Mouse (Mus musculus): ENCODE results near the gene Shank1. TPM values are rescaled to one million over a fixed set of nuclear protein-coding genes. Genes with fewer than 3 reads are reported as not detected.

The Shank1 gene
- total and polyA plus RNA-seq, 3 experiments = 0.12 to 3.9 TPM; not detected in 1

GRCm38 (mm10) chr7:44304775-44305641, 5.0 kb upstream of the Shank1 start (continued):
- TF ChIP-seq HCFC1 (IDR thresholded peaks at IDR 0.05; ENCODE audit: low read depth, low read length) (peak; percentile 81), ZMIZ1 (IDR thresholded peaks at IDR 0.05; ENCODE audit: low read depth, low read length) (peak; percentile 87; the same call in 1 of the 2 replicates), POLR2AphosphoS2 (IDR thresholded peaks at IDR 0.05; ENCODE audit: low read length) (peak; percentile 91), MYB (IDR thresholded peaks at IDR 0.05; ENCODE audit: low read depth, low read length) (no peak), USF2 (IDR thresholded peaks at IDR 0.05; ENCODE audit: borderline replicate concordance in 1 of 2, insufficient read depth in 1 of 2, low read depth in 1 of 2, low read length in 2 of 2) (no peak), BHLHE40 (IDR thresholded peaks at IDR 0.05; ENCODE audit: borderline replicate concordance, low read depth, low read length) (no peak), TBP (IDR thresholded peaks at IDR 0.05; ENCODE audit: low read depth, low read length) (peak; percentile 14; the same call in 1 of the 2 replicates), MYC (IDR thresholded peaks at IDR 0.05; ENCODE audit: low read depth, low read length) (0 out of 2 replicates have a peak, but pooled peaks have one; percentile 32), MAFK (IDR thresholded peaks at IDR 0.05; ENCODE audit: borderline replicate concordance, low read depth, low read length) (no peak), MAZ (IDR thresholded peaks at IDR 0.05; ENCODE audit: low read depth, low read length) (peak; percentile 38; the same call in 1 of the 2 replicates), POLR2A (IDR thresholded peaks at IDR 0.05; ENCODE audit: control insufficient read depth in 1 of 2, insufficient read depth in 1 of 2, low read depth in 1 of 2, low read length in 2 of 2, poor library complexity in 1 of 2) (peak; percentile 94 to 97)

DNA sequence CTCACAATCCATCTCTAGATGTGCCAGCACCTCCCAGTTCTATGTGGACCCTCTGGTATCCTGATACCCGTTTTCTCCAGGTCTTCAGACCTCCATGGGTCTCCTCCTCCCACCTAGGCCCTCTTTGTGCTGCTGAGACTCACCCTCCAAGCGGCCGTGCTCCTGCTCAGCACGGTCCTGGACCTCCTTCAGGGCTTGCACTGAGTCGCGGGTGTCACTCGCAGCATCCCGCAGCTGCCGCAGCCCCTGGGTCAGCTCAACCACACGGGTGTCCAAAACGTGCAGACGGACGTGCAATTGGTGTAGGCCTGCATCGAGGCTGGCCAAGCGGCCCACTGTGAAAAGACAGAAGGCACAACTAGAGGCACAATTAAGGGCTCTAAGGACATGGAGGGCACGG, 4.4 kb upstream of the Shank1 start:
- no peak for DNase-seq (ENCODE audit: low read depth, low spot score)
- H3K9ac ChIP-seq (ENCODE audit: control insufficient read depth, low read depth, low read length, poor library complexity, severe bottlenecking) = peak overlapping the region; percentile 8; the same call in 1 of the 2 replicates
- no peaks in the 10 kb centered on the region for H3K9me3 ChIP-seq (replicated peaks; ENCODE audit: insufficient read depth, low read length)
- peaks cover 3 to 4% of the 10 kb centered on the region in 2 experiments; a peak in 3 of 4 replicates for H3K27me3 ChIP-seq (ENCODE audit: control insufficient read depth in 1 of 2, insufficient read depth in 2 of 2, low read length in 2 of 2)
- peaks cover 0 to 4% of the 10 kb centered on the region in 2 experiments; a peak in 1 of 4 replicates for H3K36me3 ChIP-seq (ENCODE audit: control insufficient read depth in 1 of 2, insufficient read depth in 2 of 2, low read length in 2 of 2)
- TF ChIP-seq MAZ (IDR thresholded peaks at IDR 0.05; ENCODE audit: low read depth, low read length) = 0 out of 2 replicates have a peak, but pooled peaks have one; percentile 5
- 0 out of 2 replicates have a peak, but pooled peaks have one; percentile 27 for TF ChIP-seq NELFE (IDR thresholded peaks at IDR 0.05; ENCODE audit: low read depth, low read length)
- TF ChIP-seq JUND (IDR thresholded peaks at IDR 0.05; ENCODE audit: low read depth, low read length) = no peak
- peaks cover 0 to 10% of the 10 kb centered on the region in 2 experiments; a peak in 2 of 4 replicates for H3K4me1 ChIP-seq (ENCODE audit: control insufficient read depth in 1 of 2, insufficient read depth in 2 of 2, low read length in 2 of 2)
- no peak overlapping the region for H3K27ac ChIP-seq (ENCODE audit: control insufficient read depth, low read depth, low read length)
- H3K4me3 ChIP-seq (ENCODE audit: control insufficient read depth in 1 of 2, insufficient read depth in 1 of 2, low read depth in 2 of 2, low read length in 2 of 2) = peak overlapping the region; percentile 36 to 43; a peak in 3 of 4 replicates
- H3K79me2 ChIP-seq (ENCODE audit: control insufficient read depth, insufficient read depth, low read length, poor library complexity) = peaks cover 1% of the 10 kb centered on the region; the same call in 1 of the 2 replicates

DNA sequence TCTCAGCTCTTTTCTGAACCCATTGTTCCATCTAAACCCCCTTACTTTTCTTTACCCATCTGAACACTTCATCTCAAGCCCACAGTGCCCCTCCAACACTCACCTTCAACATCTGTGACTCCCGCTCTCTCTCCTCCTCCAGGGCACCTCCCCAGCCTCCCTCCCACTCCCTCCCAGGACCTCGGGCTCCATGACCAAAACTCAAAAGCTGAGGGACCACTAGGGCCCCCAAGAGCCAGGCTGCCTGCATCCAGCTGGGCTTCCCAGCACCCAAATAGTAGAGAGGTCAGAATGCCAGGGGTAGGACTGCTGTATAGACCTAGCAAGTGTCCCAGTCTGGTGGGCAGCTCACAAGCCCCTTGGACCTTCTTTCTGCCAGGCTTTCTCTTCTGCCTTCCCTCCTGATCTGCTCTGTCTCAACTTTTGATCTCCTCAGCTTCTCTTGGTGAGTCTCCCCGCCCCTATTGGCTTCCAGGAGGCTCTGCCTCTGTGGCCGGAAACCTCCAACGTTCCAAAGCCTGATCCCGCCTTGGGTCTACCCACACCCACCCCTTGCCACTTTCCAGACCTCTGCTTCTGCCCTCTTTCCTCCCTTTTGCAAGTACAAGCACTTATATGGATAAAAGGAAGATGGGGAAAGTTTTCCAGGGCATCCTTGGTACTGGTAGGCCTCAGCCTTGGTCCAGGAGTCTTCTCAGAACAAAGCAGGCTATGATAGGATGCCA, 3.4 kb upstream of the Shank1 start, which contains the start of gene Clec11a:
Gene Clec11a, minus strand, starts transcription at position 387 of the 725 bp plus-strand sequence.
- H3K27me3 ChIP-seq (ENCODE audit: control insufficient read depth in 1 of 2, insufficient read depth in 2 of 2, low read length in 2 of 2) = peaks cover 3 to 6% of the 10 kb centered on the region in 2 experiments; a peak in 3 of 4 replicates
- no peak for DNase-seq (ENCODE audit: low read depth, low spot score)
- peaks cover 0 to 4% of the 10 kb centered on the region in 2 experiments; a peak in 1 of 4 replicates for H3K36me3 ChIP-seq (ENCODE audit: control insufficient read depth in 1 of 2, insufficient read depth in 2 of 2, low read length in 2 of 2)
- H3K79me2 ChIP-seq (ENCODE audit: control insufficient read depth, insufficient read depth, low read length, poor library complexity) = peaks cover 1% of the 10 kb centered on the region; the same call in 1 of the 2 replicates
- peaks cover 0 to 10% of the 10 kb centered on the region in 2 experiments; a peak in 2 of 4 replicates for H3K4me1 ChIP-seq (ENCODE audit: control insufficient read depth in 1 of 2, insufficient read depth in 2 of 2, low read length in 2 of 2)
- peak within 1 kb of the TSS; percentile 36 to 43; a peak in 3 of 4 replicates for H3K4me3 ChIP-seq (ENCODE audit: control insufficient read depth in 1 of 2, insufficient read depth in 1 of 2, low read depth in 2 of 2, low read length in 2 of 2)
- H3K9ac ChIP-seq (ENCODE audit: control insufficient read depth, low read depth, low read length, poor library complexity, severe bottlenecking) = peak within 1 kb of the TSS; percentile 8; the same call in 1 of the 2 replicates
- H3K9me3 ChIP-seq (replicated peaks; ENCODE audit: insufficient read depth, low read length) = no peaks in the 10 kb centered on the region
- H3K27ac ChIP-seq (ENCODE audit: control insufficient read depth, low read depth, low read length) = no peak within 1 kb of the TSS
- TF ChIP-seq POLR2AphosphoS2 (IDR thresholded peaks at IDR 0.05; ENCODE audit: low read length) (no peak), CHD1 (IDR thresholded peaks at IDR 0.05; ENCODE audit: low read depth, low read length) (no peak), GABPA (IDR thresholded peaks at IDR 0.05; ENCODE audit: low read depth, low read length) (no peak), MAZ (IDR thresholded peaks at IDR 0.05; ENCODE audit: low read depth, low read length) (no peak), CHD2 (IDR thresholded peaks at IDR 0.05; ENCODE audit: low read length) (no peak), ZKSCAN1 (IDR thresholded peaks at IDR 0.05; ENCODE audit: low read depth, low read length) (no peak), UBTF (IDR thresholded peaks at IDR 0.05; ENCODE audit: borderline replicate concordance, insufficient read depth, low read depth, low read length) (no peak), SMC3 (IDR thresholded peaks at IDR 0.05; ENCODE audit: low read depth, low read length) (no peak), TAL1 (IDR thresholded peaks at IDR 0.05; ENCODE audit: low read length) (no peak), ELF1 (IDR thresholded peaks at IDR 0.05; ENCODE audit: low read depth, low read length) (no peak), ZMIZ1 (IDR thresholded peaks at IDR 0.05; ENCODE audit: low read depth, low read length) (no peak), MEF2A (IDR thresholded peaks at IDR 0.05; ENCODE audit: extremely low read depth, insufficient replicate concordance, low read depth, low read length, poor library complexity, severe bottlenecking) (no peak), MYC (IDR thresholded peaks at IDR 0.05; ENCODE audit: low read depth, low read length) (no peak), ZNF384 (IDR thresholded peaks at IDR 0.05; ENCODE audit: low read depth, low read length) (no peak)
